Mouse (Mus musculus) heart, embryonic 15.5 days (tissue): Measurements from ENCODE around the gene Snx14. TPM values are rescaled to one million over a fixed set of nuclear protein-coding genes. Genes with fewer than 3 reads are reported as not detected.

Source experiments
- polyA plus RNA-seq: library from polyadenylated mRNA; unstranded; fragments of >200 nt; fragmentation: Nextera tagmentation; extraction: Ambion mirVana; gene quantifications from 2 replicates; pipeline ENCODE4 v1.2.1, GENCODE M21; 2015

Snx14 gene
- polyA plus RNA-seq, 1 experiment from 2014 or later = 28.0 TPM

Other genes with a start within 250 kb of the Snx14 start
- 4.4 and 5.0 TPM in 2 replicates for gene Nt5e, start 111.8 kb downstream of the Snx14 start, polyA plus RNA-seq
- gene Gm20537, start 17.7 kb upstream of the Snx14 start, polyA plus RNA-seq = 0.30 and 0.62 TPM in 2 replicates
- gene Syncrip, start 43.6 kb upstream of the Snx14 start, polyA plus RNA-seq = 51.5 and 52.1 TPM in 2 replicates
- gene Zfp949, start 109.1 kb upstream of the Snx14 start, polyA plus RNA-seq = 7.6 and 9.0 TPM in 2 replicates
- 0.08 and 0.16 TPM in 2 replicates for gene Trim43a, start 141.9 kb upstream of the Snx14 start, polyA plus RNA-seq